Mouse (Mus musculus): ENCODE results near the gene Grik5.

DNA sequence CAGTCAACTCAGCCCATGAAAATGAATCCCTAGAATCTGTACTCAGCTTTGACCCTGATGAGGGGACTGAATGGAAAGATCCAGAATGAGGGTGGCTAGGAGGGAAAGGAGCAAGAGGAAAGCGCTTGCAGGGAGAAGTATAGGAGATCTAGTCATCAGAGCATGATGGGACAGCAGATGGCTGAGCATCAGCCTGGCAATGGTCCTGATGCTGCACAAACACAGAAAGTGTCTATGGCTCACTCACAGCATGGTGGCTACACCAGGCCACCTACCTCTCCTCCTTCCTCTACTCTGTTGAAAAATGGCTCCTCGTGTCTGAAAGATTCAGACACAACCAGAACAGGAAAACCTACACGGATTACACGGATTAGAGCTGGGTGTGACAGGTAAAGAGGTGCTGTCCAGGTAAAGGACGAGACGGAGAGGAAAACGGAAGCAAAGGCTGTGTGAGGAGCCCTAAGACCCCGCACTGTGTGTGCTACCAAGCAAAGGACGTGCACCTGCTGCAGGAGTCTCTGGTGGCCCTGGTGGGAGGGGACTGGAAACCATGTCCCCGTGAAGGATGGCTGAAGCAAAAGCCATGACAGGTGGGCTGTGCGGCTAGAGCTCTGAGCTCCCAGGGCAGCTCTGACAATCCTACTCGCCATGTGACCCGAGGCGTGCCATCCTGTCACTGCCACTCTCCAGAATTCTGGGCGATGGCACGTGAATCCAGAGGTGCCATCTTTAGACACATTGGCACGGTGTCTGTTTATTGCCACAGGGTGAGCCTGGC is 40.2 kb upstream of the Grik5 start:
- TF ChIP-seq CTCF (IDR thresholded peaks at IDR 0.05; ENCODE audit: low read depth) = no peak
- no peak for TF ChIP-seq EP300 (IDR thresholded peaks at IDR 0.05; ENCODE audit: low read depth)

All from liver, postnatal 0 days (tissue).